Mouse (Mus musculus) ES-E14 (cell line): ENCODE results near the gene Olfr527. TPM values are rescaled to one million over a fixed set of nuclear protein-coding genes. Genes with fewer than 3 reads are reported as not detected.

Experiments
- DNase-seq: peaks from one replicate; pipeline ENCODE4 v3.0.0-alpha.2; 2013; ENCODE audit warnings: low read depth, low spot score
- H3K27ac ChIP-seq: 2 replicates; pipeline ENCODE4 v1.5.1; 2012; ENCODE audit warnings: low read depth, mild to moderate bottlenecking, low read length, moderate library complexity, mixed read lengths; ENCODE audit not compliant: poor library complexity, insufficient read depth, severe bottlenecking
- H3K36me3 ChIP-seq: 2 replicates; pipeline ENCODE4 v1.6.1; 2012; ENCODE audit warnings: mild to moderate bottlenecking, low read length, moderate library complexity, mixed read lengths; ENCODE audit not compliant: control insufficient read depth, poor library complexity, insufficient read depth, severe bottlenecking
- H3K4me1 ChIP-seq, 2 experiments: fragments of 150-350 bp in 1 of 2; sonication (generic) in 1 of 2; 2 replicates each; pipeline ENCODE4 v1.6.1; 2012; ENCODE audit warnings: low read length in 2 of 2, mild to moderate bottlenecking in 1 of 2, mixed read lengths in 1 of 2; ENCODE audit not compliant: control insufficient read depth in 2 of 2, insufficient read depth in 2 of 2, poor library complexity in 1 of 2
- H3K4me3 ChIP-seq, 2 experiments: fragments of 150-350 bp in 1 of 2; sonication (generic) in 1 of 2; 2 replicates each; pipeline ENCODE4 v1.5.1; 2012; ENCODE audit warnings: low read length in 2 of 2, low read depth in 1 of 2, mild to moderate bottlenecking in 1 of 2, mixed read lengths in 1 of 2; ENCODE audit not compliant: insufficient read depth in 1 of 2, poor library complexity in 1 of 2, severe bottlenecking in 1 of 2
- H3K9ac ChIP-seq: 2 replicates; pipeline ENCODE4 v1.6.1; 2012; ENCODE audit warnings: low read depth, mild to moderate bottlenecking, low read length, mixed read lengths; ENCODE audit not compliant: poor library complexity, insufficient read depth, severe bottlenecking
- H3K9me3 ChIP-seq: fragments of 150-350 bp; sonication (generic); 2 replicates; pipeline ENCODE4 v1.6.1; 2012; ENCODE audit warnings: low read depth, mild to moderate bottlenecking, low read length; ENCODE audit not compliant: control insufficient read depth, insufficient read depth
- CHD2 ChIP-seq: IDR thresholded peaks from 2 replicates; pipeline ENCODE4 v1.6.1; 2014; ENCODE audit warnings: mild to moderate bottlenecking, low read depth, low read length, inconsistent platforms
- HCFC1 ChIP-seq: IDR thresholded peaks from 2 replicates; pipeline ENCODE4 v1.6.1; 2012; ENCODE audit warnings: low read length, inconsistent platforms, borderline replicate concordance; ENCODE audit not compliant: insufficient read depth
- MAFK ChIP-seq: IDR thresholded peaks from 2 replicates; pipeline ENCODE4 v1.6.1; 2014; ENCODE audit warnings: mild to moderate bottlenecking, low read depth, low read length, inconsistent platforms; ENCODE audit not compliant: insufficient read depth
- ZC3H11A ChIP-seq: IDR thresholded peaks from 2 replicates; pipeline ENCODE4 v1.6.1; 2012; ENCODE audit warnings: low read depth, mild to moderate bottlenecking, inconsistent platforms, low read length, borderline replicate concordance
- ZNF384 ChIP-seq: IDR thresholded peaks from 2 replicates; pipeline ENCODE4 v1.6.1; 2012; ENCODE audit warnings: low read depth, low read length, inconsistent platforms
- in situ Hi-C, 2 experiments: fragments of 600-800 bp; cut with MboI; formaldehyde crosslinking; loops; one replicate each; pipeline ENCODE4 v1.15.1; 2025; ENCODE audit warnings: low sequenced_read_pairs in 2 of 2, inconsistent platforms in 1 of 2; ENCODE audit not compliant: unreplicated experiment in 2 of 2
- total RNA-seq: library from RNA; depleted of rRNA; stranded (reverse); fragments of 300-350 nt; gene quantifications from 2 replicates; pipeline ENCODE4 v1.2.3, GENCODE M21; 2012

Olfr527 gene
- total RNA-seq, 1 experiment: not detected

GRCm38 (mm10) chr7:140320558-140320957 is 13.3 kb upstream of the Olfr527 start, which contains the start of gene Olfr525:
Olfr525 (plus strand) TSS chr7:140320858.
- H3K36me3 ChIP-seq: no peaks in the 10 kb centered on the region
- in situ Hi-C loops: no loop called here
- no peak for DNase-seq

GRCm38 (mm10) chr7:140321135-140321534 is 12.7 kb upstream of the Olfr527 start:
- H3K36me3 ChIP-seq: no peaks in the 10 kb centered on the region
- in situ Hi-C loops: no loop called here
- no peak overlapping the region for H3K9ac ChIP-seq
- TF ChIP-seq HCFC1: no peak
- TF ChIP-seq ZC3H11A: no peak
- no peak for TF ChIP-seq MAFK
- TF ChIP-seq CHD2: no peak
- TF ChIP-seq ZNF384: no peak
- no peaks in the 10 kb centered on the region for H3K9me3 ChIP-seq
- no peak overlapping the region for H3K27ac ChIP-seq
- H3K4me3 ChIP-seq: no peak overlapping the region
- no peak for DNase-seq
- no peaks in the 10 kb centered on the region for H3K4me1 ChIP-seq

More at GRCm38 (mm10) chr7:140320558-140320957, 13.3 kb upstream of the Olfr527 start, which contains the start of gene Olfr525:
- Histone ChIP-seq H3K4me3 (no peak within 1 kb of the TSS), H3K4me1 (no peaks in the 10 kb centered on the region), H3K27ac (no peak within 1 kb of the TSS), H3K9ac (no peak within 1 kb of the TSS), H3K9me3 (no peaks in the 10 kb centered on the region)
- TF ChIP-seq MAFK: no peak
- TF ChIP-seq CHD2: no peak
- no peak for TF ChIP-seq ZC3H11A
- TF ChIP-seq ZNF384: no peak
- no peak for TF ChIP-seq HCFC1

DNA sequence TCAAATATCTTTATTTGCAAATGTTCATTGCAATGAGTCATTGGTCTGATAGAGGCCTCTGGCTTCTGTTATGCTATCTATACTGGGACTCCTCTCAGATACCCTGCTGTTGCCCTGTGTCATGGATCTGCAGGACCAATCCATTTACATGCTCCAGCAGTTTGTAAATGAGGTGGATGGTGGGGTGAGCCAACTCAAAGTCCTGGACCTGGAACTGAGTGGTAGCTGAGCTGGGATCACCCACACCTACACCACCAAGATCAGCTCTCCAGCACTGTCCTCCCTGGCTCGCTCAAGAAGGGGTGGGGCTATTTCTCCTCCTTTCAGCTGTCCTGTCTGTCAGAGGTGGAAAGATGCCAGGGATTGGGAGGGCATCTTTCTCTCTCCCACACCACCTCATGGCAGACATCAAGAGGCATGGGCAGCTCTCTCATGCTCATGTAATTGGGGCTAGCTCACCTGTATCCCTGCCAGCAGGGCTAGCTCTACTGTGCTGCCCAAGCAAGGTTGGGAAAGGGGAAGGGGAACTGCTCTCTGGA is 4.0 kb upstream of the Olfr527 start:
- TF ChIP-seq HCFC1 (no peak), CHD2 (no peak), MAFK (no peak), ZNF384 (no peak), ZC3H11A (no peak)
- H3K9me3 ChIP-seq: no peaks in the 10 kb centered on the region
- in situ Hi-C loops: no loop called here
- no peaks in the 10 kb centered on the region for H3K4me1 ChIP-seq
- H3K9ac ChIP-seq: no peak overlapping the region
- no peak overlapping the region for H3K27ac ChIP-seq
- DNase-seq: no peak
- H3K36me3 ChIP-seq: no peaks in the 10 kb centered on the region
- H3K4me3 ChIP-seq: no peak overlapping the region

- Histone ChIP-seq H3K4me3 (no peak within 1 kb of the TSS), H3K9ac (no peak within 1 kb of the TSS), H3K4me1 (no peaks in the 10 kb centered on the region), H3K9me3 (no peaks in the 10 kb centered on the region), H3K27ac (no peak within 1 kb of the TSS), H3K36me3 (no peaks in the 10 kb centered on the region)
- in situ Hi-C loops: no loop called here
- TF ChIP-seq ZNF384: no peak
- TF ChIP-seq ZC3H11A: no peak
- TF ChIP-seq MAFK: no peak
- no peak for TF ChIP-seq HCFC1
- TF ChIP-seq CHD2: no peak
- DNase-seq: no peak
Observed at GRCm38 (mm10) chr7:140361571-140361970, 27.8 kb downstream of the Olfr527 start, which contains the start of gene Olfr60. Olfr60 (minus strand) TSS chr7:140361671.

DNA sequence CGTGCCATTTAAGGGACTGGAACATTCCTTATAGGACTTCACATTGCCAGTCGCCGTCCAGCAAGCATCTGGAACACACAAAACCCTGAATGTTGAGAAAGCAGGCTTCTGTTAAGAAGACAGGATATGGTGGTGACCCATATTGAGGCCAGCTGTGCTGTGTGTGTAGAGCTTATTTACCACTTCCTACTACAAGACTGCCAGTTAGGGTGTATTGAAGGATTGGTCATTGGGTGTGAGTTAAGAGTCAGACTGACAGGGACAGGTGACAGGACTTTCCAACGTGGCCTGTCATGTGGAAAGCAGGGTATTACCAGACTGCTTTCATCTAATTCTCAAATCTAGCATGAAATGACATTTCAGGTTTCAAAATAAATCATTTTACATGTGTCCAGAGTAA is 40.5 kb downstream of the Olfr527 start:
- no peak for TF ChIP-seq MAFK
- no peak for TF ChIP-seq CHD2
- no peak for TF ChIP-seq ZNF384
- TF ChIP-seq ZC3H11A: no peak
- no peak for TF ChIP-seq HCFC1
- no peak overlapping the region for H3K27ac ChIP-seq
- H3K4me1 ChIP-seq: no peaks in the 10 kb centered on the region
- H3K9me3 ChIP-seq: no peaks in the 10 kb centered on the region
- no peaks in the 10 kb centered on the region for H3K36me3 ChIP-seq
- DNase-seq: no peak
- in situ Hi-C loops: no loop called here
- no peak overlapping the region for H3K4me3 ChIP-seq
- H3K9ac ChIP-seq: no peak overlapping the region
